Mouse (Mus musculus): ENCODE results near the gene Tmem238.
A peak's percentile ranks its signal among the peaks of the same experiment; 100 is the strongest.

Gene Tmem238

DNA sequence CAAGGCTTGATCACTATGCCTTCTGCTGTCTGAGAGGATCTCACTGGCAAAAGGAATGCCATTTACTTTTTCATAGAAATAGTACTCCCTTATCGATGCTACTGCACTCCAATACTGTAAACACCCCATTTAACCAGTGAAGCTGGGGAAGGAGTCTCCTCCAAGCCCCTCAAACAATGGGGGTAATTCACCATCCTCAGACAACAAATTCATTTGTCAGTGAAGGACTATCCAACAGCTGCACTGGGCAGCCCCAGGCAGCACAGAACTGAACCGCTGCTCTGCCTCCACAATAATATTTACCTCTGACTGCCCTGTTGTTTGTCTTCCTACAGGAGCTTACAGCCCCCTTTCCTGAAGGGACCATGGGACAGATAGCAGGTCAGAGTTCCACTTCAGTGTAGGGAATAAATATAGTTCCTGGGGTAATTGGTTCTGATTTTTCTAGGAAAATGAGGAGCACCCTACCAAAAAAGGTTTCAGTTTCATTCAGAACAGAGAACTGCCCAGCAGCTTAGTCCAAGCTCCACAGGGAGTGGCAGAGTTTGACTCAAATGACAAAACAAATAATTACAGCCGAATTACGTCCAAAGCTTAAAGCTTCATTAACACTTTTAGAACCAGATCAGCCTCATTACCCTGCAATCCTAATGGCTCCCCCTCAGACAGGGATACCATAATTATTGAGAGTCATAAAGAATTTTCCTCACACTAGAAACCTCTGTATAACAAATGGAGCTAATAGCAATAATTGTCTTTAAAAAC, 24.3 kb downstream of the Tmem238 start:
- H3K36me3 ChIP-seq (ENCODE audit: insufficient read depth, low read length) = no peaks in the 10 kb centered on the region
- TF ChIP-seq POU5F1 (IDR thresholded peaks at IDR 0.05; ENCODE audit: borderline replicate concordance, low read length) (no peak), CTCF (conservative IDR thresholded peaks at IDR 0.05; ENCODE audit: low read length) (no peak), NANOG (IDR thresholded peaks at IDR 0.05; ENCODE audit: borderline replicate concordance, low read length) (no peak)
- peaks cover 15% of the 10 kb centered on the region for H3K4me1 ChIP-seq (replicated peaks; ENCODE audit: low read depth, low read length)
- H3K4me3 ChIP-seq (replicated peaks; ENCODE audit: low read length) = no peak overlapping the region
- H3K27me3 ChIP-seq (ENCODE audit: insufficient read depth, low read length) = peaks cover 15% of the 10 kb centered on the region
- H3K9me3 ChIP-seq (ENCODE audit: low read length) = no peaks in the 10 kb centered on the region

DNA sequence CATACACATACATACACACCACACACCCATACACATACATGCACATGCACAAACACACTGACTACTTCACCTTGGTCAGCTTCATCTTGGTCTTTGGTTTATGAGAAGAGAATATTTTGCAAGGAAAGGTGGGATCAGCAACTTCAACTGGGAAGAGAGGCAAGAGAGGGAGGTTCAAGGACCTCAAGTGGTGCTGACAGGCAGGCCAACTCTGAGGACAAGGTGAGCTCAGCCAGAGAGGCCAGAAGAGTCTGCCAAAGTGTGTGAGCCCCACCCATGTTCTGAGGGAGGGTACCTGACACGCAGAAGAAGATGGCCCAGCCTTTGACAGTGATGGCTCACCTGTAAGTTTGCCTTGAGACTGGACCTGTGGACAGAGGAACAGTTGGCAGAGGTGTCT, 29.8 kb downstream of the Tmem238 start:
- no peaks in the 10 kb centered on the region for H3K36me3 ChIP-seq (ENCODE audit: insufficient read depth, low read length)
- H3K9me3 ChIP-seq (ENCODE audit: low read length) = no peaks in the 10 kb centered on the region
- peaks cover 5% of the 10 kb centered on the region for H3K4me1 ChIP-seq (replicated peaks; ENCODE audit: low read depth, low read length)
- no peak for TF ChIP-seq CTCF (conservative IDR thresholded peaks at IDR 0.05; ENCODE audit: low read length)
- no peak for TF ChIP-seq NANOG (IDR thresholded peaks at IDR 0.05; ENCODE audit: borderline replicate concordance, low read length)
- TF ChIP-seq POU5F1 (IDR thresholded peaks at IDR 0.05; ENCODE audit: borderline replicate concordance, low read length) = no peak
- H3K4me3 ChIP-seq (replicated peaks; ENCODE audit: low read length) = no peak overlapping the region
- H3K27me3 ChIP-seq (ENCODE audit: insufficient read depth, low read length) = peaks cover 23% of the 10 kb centered on the region

DNA sequence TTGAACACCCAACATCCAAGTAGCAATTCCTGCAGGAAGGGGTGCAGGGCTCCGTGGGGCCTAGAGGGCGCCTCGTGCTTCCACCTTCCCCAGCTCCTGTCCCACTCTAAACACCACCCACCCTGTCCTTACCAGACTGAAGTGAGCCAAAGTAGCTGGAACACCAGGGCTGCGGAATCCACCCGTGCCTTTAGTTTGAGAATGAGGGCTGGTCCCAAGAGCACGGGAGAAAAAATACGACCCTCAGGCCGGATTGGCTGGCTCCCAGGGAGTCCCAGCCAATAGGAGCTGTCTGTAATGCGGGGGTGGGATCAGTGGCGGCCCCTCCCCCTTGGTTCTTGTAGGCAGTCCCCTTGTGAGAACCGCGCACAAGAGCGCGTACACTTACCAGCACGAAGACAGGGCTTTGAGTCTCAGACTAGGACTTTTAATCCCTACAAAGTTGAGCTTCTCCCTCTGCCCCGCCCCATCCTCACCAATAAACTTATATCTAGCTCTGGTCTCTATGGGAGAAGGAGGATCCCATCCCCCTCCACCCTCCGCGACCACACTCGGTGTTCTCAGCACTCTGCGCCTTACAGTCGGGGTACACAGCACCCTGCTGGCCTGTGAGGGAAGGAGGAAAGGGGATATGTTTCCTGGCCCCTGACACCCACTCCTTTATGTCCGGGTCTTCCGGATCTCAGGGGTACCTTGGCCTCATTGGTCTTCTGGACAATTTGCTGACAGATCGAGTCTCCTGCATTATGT, 36.5 kb downstream of the Tmem238 start, which contains the start of gene Cox6b2:
Gene Cox6b2, minus strand, starts transcription at position 274 of the 750 bp plus-strand sequence.
- Histone ChIP-seq H3K9me3 (ENCODE audit: low read length) (no peaks in the 10 kb centered on the region), H3K4me3 (replicated peaks; ENCODE audit: low read length) (peak within 1 kb of the TSS; percentile 98), H3K27me3 (ENCODE audit: insufficient read depth, low read length) (peaks cover 3% of the 10 kb centered on the region), H3K4me1 (replicated peaks; ENCODE audit: low read depth, low read length) (peaks cover 45% of the 10 kb centered on the region), H3K36me3 (ENCODE audit: insufficient read depth, low read length) (peaks cover 33% of the 10 kb centered on the region)
- no peak for TF ChIP-seq POU5F1 (IDR thresholded peaks at IDR 0.05; ENCODE audit: borderline replicate concordance, low read length)

DNA sequence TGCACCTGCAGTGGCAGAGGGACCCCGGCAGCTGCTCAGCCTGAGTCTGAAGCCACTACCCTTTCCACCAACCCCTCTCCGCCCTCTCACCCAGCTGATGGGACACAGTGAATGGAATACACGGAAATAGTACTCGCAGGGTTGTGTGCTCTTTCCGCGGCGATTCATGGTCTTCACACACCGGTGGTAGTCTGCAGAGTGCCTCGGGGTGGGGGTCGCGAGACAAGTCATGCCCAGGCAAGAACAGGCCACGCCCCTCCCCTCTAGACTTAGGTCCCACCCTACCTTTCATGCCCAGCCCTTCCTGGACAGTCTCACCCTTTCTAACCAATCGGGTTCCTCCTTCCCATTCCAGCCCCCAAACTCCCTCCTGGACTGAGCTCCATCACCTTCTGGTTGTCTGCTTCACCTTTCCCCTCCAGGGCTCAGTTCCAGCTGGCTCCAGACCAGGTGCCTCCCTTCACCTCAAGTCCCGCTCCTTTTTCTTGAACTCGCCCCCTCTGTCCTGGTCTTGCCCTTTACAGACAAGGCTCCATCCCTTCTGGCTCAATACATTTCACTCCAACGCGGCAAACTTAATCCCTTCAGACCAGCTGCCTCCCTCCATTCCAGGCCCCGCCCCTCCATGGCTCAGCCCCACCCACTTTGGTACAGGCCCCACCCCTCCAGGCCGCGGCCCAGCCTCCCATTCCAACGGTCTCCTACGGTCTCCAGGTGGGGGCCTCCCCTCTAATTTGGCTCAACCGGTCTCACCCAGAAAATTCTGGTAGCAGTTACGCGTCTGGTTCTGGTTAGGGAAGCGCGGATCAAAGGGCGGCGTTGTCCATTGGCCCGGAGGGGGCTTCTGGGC, 37.3 kb downstream of the Tmem238 start:
- peak overlapping the region; percentile 98 for H3K4me3 ChIP-seq (replicated peaks; ENCODE audit: low read length)

DNA sequence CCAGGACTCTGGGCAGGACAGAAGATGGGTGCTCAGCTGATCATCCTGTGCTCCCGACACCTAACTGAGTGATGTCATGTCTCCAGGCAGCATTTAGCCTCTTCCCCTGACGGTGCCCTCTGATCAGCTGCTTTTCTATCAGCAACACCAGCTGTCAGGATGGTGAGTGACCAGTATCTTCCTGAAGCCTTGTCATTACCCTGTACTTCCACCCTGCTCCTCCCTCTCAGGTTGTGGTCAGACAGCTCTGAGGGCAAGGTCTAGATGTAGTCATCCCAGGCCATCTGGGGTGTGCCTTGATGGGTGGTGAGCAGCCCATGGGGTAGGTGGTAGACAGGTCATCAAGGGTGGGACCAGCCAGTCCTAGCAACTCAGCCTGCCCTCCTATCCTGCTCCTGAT, 40.3 kb downstream of the Tmem238 start:
- Histone ChIP-seq H3K36me3 (ENCODE audit: insufficient read depth, low read length) (peaks cover 71% of the 10 kb centered on the region), H3K9me3 (ENCODE audit: low read length) (no peaks in the 10 kb centered on the region), H3K27me3 (ENCODE audit: insufficient read depth, low read length) (no peaks in the 10 kb centered on the region), H3K4me1 (replicated peaks; ENCODE audit: low read depth, low read length) (peaks cover 78% of the 10 kb centered on the region), H3K4me3 (replicated peaks; ENCODE audit: low read length) (no peak overlapping the region)
- no peak for TF ChIP-seq CTCF (conservative IDR thresholded peaks at IDR 0.05; ENCODE audit: low read length)
- TF ChIP-seq NANOG (IDR thresholded peaks at IDR 0.05; ENCODE audit: borderline replicate concordance, low read length) = no peak
- no peak for TF ChIP-seq POU5F1 (IDR thresholded peaks at IDR 0.05; ENCODE audit: borderline replicate concordance, low read length)

More for the DNA sequence above, 37.3 kb downstream of the Tmem238 start:
- Histone ChIP-seq H3K27me3 (ENCODE audit: insufficient read depth, low read length) (no peaks in the 10 kb centered on the region), H3K36me3 (ENCODE audit: insufficient read depth, low read length) (peaks cover 41% of the 10 kb centered on the region), H3K4me1 (replicated peaks; ENCODE audit: low read depth, low read length) (peaks cover 53% of the 10 kb centered on the region), H3K9me3 (ENCODE audit: low read length) (no peaks in the 10 kb centered on the region)
- no peak for TF ChIP-seq POU5F1 (IDR thresholded peaks at IDR 0.05; ENCODE audit: borderline replicate concordance, low read length)
- TF ChIP-seq NANOG (IDR thresholded peaks at IDR 0.05; ENCODE audit: borderline replicate concordance, low read length) = no peak

DNA sequence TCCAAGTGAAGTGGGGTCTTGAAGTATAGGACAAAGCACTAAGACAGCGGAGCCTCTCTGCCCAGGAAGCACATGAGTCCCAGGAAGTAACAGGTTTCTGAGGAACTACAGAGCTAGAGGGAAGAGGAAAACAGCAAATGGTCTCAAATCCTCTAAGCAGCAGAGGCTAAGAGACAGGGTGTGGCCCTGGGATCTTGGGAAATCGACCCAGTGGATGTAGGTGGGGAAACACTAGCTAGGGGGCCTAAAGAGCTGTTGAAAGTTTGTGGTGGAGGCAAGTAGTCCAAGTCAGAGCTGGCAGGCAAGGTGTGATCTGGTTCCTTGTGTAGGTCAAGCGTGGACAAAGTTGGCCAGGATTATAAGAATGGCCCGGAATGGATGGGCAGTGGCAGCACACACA, 41.1 kb downstream of the Tmem238 start:
- Histone ChIP-seq H3K36me3 (ENCODE audit: insufficient read depth, low read length) (peaks cover 80% of the 10 kb centered on the region), H3K9me3 (ENCODE audit: low read length) (no peaks in the 10 kb centered on the region), H3K4me3 (replicated peaks; ENCODE audit: low read length) (no peak overlapping the region), H3K27me3 (ENCODE audit: insufficient read depth, low read length) (no peaks in the 10 kb centered on the region), H3K4me1 (replicated peaks; ENCODE audit: low read depth, low read length) (peaks cover 73% of the 10 kb centered on the region)
- TF ChIP-seq NANOG (IDR thresholded peaks at IDR 0.05; ENCODE audit: borderline replicate concordance, low read length) (no peak), POU5F1 (IDR thresholded peaks at IDR 0.05; ENCODE audit: borderline replicate concordance, low read length) (no peak), CTCF (conservative IDR thresholded peaks at IDR 0.05; ENCODE audit: low read length) (no peak)

DNA sequence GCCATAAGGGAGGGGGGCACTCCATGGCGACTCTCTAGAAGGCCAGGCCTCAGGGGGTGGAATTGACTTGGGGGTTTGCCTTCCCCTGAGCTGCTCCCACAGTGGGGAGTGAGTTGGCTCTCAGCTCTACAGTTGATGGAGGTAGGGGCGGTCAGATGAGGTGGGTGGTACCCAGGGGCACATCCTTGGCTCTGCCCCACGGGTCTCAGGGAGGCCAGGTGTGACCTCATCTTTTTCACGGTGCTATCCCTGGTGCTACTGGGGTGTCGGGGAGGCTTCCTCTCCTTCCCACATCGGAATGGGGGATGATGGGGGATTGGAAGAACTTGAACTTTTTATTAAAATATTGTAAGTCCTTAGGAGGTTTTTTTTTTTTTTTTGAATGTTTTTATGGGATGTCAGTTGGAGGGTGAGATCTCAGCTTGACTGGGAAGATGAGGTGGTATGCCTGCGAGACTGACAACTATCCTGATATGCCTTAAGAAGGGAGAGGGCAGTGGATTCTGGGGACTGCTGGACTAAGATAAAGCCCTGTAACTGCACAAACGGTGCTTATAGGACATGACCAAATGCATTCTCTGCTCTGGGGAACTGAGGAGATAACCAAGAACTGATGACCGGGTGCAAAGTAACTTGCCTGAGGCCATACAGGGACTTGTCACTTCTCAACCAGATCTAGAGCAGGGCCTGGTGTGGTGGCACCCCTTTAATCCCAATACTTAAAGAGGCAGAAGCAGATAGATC, 42.1 kb downstream of the Tmem238 start:
- TF ChIP-seq POU5F1 (IDR thresholded peaks at IDR 0.05; ENCODE audit: borderline replicate concordance, low read length) (no peak), NANOG (IDR thresholded peaks at IDR 0.05; ENCODE audit: borderline replicate concordance, low read length) (no peak), CTCF (conservative IDR thresholded peaks at IDR 0.05; ENCODE audit: low read length) (no peak)
- peak overlapping the region; percentile 63; the same call in 1 of the 2 replicates for H3K4me3 ChIP-seq (replicated peaks; ENCODE audit: low read length)
- no peaks in the 10 kb centered on the region for H3K27me3 ChIP-seq (ENCODE audit: insufficient read depth, low read length)
- peaks cover 90% of the 10 kb centered on the region for H3K36me3 ChIP-seq (ENCODE audit: insufficient read depth, low read length)
- no peaks in the 10 kb centered on the region for H3K9me3 ChIP-seq (ENCODE audit: low read length)
- peaks cover 79% of the 10 kb centered on the region for H3K4me1 ChIP-seq (replicated peaks; ENCODE audit: low read depth, low read length)

Data from E14TG2a.4 (cell line).